Mouse (Mus musculus): ENCODE measurements at regions not wholly inside any gene's neighbourhood (a gene's known extent, or its start where the extent isn't known, plus 50 kb on each side); places are given as distances from the start of the nearest gene placed in this dataset.

- Histone ChIP-seq H3K4me3 (ENCODE audit: insufficient read depth, low read length) (no peak overlapping the region), H3K4me1 (ENCODE audit: control insufficient read depth, insufficient read depth, low read length) (no peaks in the 10 kb centered on the region), H3K27ac (ENCODE audit: insufficient read depth, low read depth, low read length) (no peak overlapping the region)
- TF ChIP-seq CTCF (IDR thresholded peaks at IDR 0.05; ENCODE audit: low read depth, low read length): no peak
- no peak for TF ChIP-seq POLR2A (IDR thresholded peaks at IDR 0.05; ENCODE audit: borderline replicate concordance, low read depth, low read length)
Measured at GRCm38 (mm10) chr6:141000552-141000951, 248.5 kb upstream of the Pde3a start.

- Histone ChIP-seq H3K4me3 (ENCODE audit: insufficient read depth, low read length) (no peak overlapping the region), H3K27ac (ENCODE audit: insufficient read depth, low read depth, low read length) (no peak overlapping the region), H3K4me1 (ENCODE audit: control insufficient read depth, insufficient read depth, low read length) (no peaks in the 10 kb centered on the region)
- TF ChIP-seq POLR2A (IDR thresholded peaks at IDR 0.05; ENCODE audit: borderline replicate concordance, low read depth, low read length) (no peak), CTCF (IDR thresholded peaks at IDR 0.05; ENCODE audit: low read depth, low read length) (no peak)
Measured at GRCm38 (mm10) chr6:141001306-141001705, 247.8 kb upstream of the Pde3a start.

DNA sequence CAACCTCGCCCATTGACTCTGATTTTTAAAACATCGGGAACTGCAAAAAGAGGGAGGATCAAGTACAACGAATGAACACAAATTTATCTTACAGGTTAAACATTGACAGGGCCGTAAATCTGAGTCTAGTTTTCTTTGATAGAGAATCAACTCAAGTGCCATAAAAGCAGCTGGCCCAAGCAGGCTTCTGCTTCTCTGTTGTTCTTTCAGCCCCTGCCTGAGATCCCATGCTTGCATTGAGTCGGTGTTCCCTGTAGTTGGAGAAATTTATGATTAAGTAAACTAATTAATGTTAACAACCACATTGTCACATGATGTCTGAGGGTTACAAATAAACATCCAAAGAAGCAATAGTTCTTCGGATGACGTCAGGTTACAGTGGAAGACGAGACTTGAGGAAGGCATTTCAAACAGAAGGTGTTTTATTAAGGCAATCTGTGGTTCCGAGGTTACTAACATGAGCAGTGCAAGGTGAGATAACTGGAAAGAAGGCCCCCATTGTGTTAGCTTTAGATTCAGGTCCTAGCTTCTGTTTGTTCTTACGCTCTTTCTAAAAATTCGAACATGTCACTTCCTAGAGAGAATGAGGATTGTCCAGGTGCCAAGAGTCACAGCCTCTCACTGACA, 233.9 kb upstream of the Pde3a start:
- no peak overlapping the region for H3K27ac ChIP-seq (ENCODE audit: insufficient read depth, low read depth, low read length)
- no peak overlapping the region for H3K4me3 ChIP-seq (ENCODE audit: insufficient read depth, low read length)
- H3K4me1 ChIP-seq (ENCODE audit: control insufficient read depth, insufficient read depth, low read length): no peaks in the 10 kb centered on the region
- TF ChIP-seq CTCF (IDR thresholded peaks at IDR 0.05; ENCODE audit: low read depth, low read length): no peak
- TF ChIP-seq POLR2A (IDR thresholded peaks at IDR 0.05; ENCODE audit: borderline replicate concordance, low read depth, low read length): no peak

GRCm38 (mm10) chr6:141023501-141023900, 225.6 kb upstream of the Pde3a start:
- no peaks in the 10 kb centered on the region for H3K4me1 ChIP-seq (ENCODE audit: control insufficient read depth, insufficient read depth, low read length)

DNA sequence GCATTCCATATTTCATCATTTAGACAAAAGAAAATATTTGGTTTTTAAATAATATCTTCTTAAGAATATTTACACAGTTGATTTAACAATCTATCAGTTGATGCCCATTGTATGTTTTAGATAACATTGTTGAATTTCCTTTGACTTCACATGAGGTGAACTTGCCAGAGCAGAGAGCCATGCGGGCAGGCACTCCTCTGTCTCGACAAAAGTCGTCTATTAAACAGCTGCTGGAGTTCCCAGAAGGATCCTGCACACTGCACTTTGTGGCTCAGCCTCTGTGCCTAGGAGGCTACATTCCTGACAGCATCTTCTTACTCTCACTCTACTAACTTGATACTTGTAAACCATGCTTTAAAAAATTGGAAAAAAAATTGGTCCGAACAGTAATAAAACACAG, 221.7 kb upstream of the Pde3a start:
- Histone ChIP-seq H3K27ac (ENCODE audit: insufficient read depth, low read depth, low read length) (no peak overlapping the region), H3K4me1 (ENCODE audit: control insufficient read depth, insufficient read depth, low read length) (no peaks in the 10 kb centered on the region), H3K4me3 (ENCODE audit: insufficient read depth, low read length) (no peak overlapping the region)
- no peak for TF ChIP-seq POLR2A (IDR thresholded peaks at IDR 0.05; ENCODE audit: borderline replicate concordance, low read depth, low read length)
- TF ChIP-seq CTCF (IDR thresholded peaks at IDR 0.05; ENCODE audit: low read depth, low read length): no peak

More at GRCm38 (mm10) chr6:141023501-141023900, 225.6 kb upstream of the Pde3a start:
- no peak overlapping the region for H3K27ac ChIP-seq (ENCODE audit: insufficient read depth, low read depth, low read length)
- TF ChIP-seq CTCF (IDR thresholded peaks at IDR 0.05; ENCODE audit: low read depth, low read length) (no peak), POLR2A (IDR thresholded peaks at IDR 0.05; ENCODE audit: borderline replicate concordance, low read depth, low read length) (no peak)
- no peak overlapping the region for H3K4me3 ChIP-seq (ENCODE audit: insufficient read depth, low read length)

- Histone ChIP-seq H3K4me3 (ENCODE audit: insufficient read depth, low read length) (no peak overlapping the region), H3K27ac (ENCODE audit: insufficient read depth, low read depth, low read length) (no peak overlapping the region), H3K4me1 (ENCODE audit: control insufficient read depth, insufficient read depth, low read length) (no peaks in the 10 kb centered on the region)
- no peak for TF ChIP-seq CTCF (IDR thresholded peaks at IDR 0.05; ENCODE audit: low read depth, low read length)
- TF ChIP-seq POLR2A (IDR thresholded peaks at IDR 0.05; ENCODE audit: borderline replicate concordance, low read depth, low read length): no peak
Measured at GRCm38 (mm10) chr6:141027787-141028186, 221.3 kb upstream of the Pde3a start.

DNA sequence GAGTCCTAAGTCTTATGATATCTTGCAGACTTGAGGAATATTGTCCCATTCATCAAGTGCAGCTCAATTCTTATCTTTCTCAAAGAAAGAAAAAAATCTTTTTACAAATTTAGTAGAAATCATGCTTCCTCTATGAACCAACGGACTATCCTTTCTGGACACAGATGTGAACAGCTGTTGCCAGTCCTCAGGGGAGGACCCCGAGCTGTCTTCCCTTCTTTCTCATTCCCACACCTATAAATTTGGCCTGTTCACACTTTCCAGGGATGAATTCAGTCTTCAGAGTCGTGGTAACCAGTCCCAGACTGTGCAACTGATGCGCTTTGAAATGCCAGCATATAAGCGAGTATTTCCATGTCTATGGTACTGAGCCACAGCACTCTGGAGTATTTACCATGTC, 214.2 kb upstream of the Pde3a start:
- no peak overlapping the region for H3K4me3 ChIP-seq (ENCODE audit: insufficient read depth, low read length)
- no peak overlapping the region for H3K27ac ChIP-seq (ENCODE audit: insufficient read depth, low read depth, low read length)
- no peaks in the 10 kb centered on the region for H3K4me1 ChIP-seq (ENCODE audit: control insufficient read depth, insufficient read depth, low read length)
- no peak for TF ChIP-seq CTCF (IDR thresholded peaks at IDR 0.05; ENCODE audit: low read depth, low read length)
- no peak for TF ChIP-seq POLR2A (IDR thresholded peaks at IDR 0.05; ENCODE audit: borderline replicate concordance, low read depth, low read length)

- no peaks in the 10 kb centered on the region for H3K4me1 ChIP-seq (ENCODE audit: control insufficient read depth, insufficient read depth, low read length)
- TF ChIP-seq POLR2A (IDR thresholded peaks at IDR 0.05; ENCODE audit: borderline replicate concordance, low read depth, low read length): no peak
- no peak for TF ChIP-seq CTCF (IDR thresholded peaks at IDR 0.05; ENCODE audit: low read depth, low read length)
- H3K4me3 ChIP-seq (ENCODE audit: insufficient read depth, low read length): no peak overlapping the region
- H3K27ac ChIP-seq (ENCODE audit: insufficient read depth, low read depth, low read length): no peak overlapping the region
Measured at GRCm38 (mm10) chr6:141041358-141041757, 207.7 kb upstream of the Pde3a start.

- H3K4me3 ChIP-seq (ENCODE audit: insufficient read depth, low read length): no peak overlapping the region
- TF ChIP-seq CTCF (IDR thresholded peaks at IDR 0.05; ENCODE audit: low read depth, low read length) (no peak), POLR2A (IDR thresholded peaks at IDR 0.05; ENCODE audit: borderline replicate concordance, low read depth, low read length) (no peak)
- no peak overlapping the region for H3K27ac ChIP-seq (ENCODE audit: insufficient read depth, low read depth, low read length)
- H3K4me1 ChIP-seq (ENCODE audit: control insufficient read depth, insufficient read depth, low read length): no peaks in the 10 kb centered on the region
Measured at GRCm38 (mm10) chr6:141041781-141042625, 207.1 kb upstream of the Pde3a start.

GRCm38 (mm10) chr6:141048271-141048670, 200.8 kb upstream of the Pde3a start:
- no peaks in the 10 kb centered on the region for H3K4me1 ChIP-seq (ENCODE audit: control insufficient read depth, insufficient read depth, low read length)

More at GRCm38 (mm10) chr6:141048271-141048670, 200.8 kb upstream of the Pde3a start:
- Histone ChIP-seq H3K27ac (ENCODE audit: insufficient read depth, low read depth, low read length) (no peak overlapping the region), H3K4me3 (ENCODE audit: insufficient read depth, low read length) (no peak overlapping the region)
- no peak for TF ChIP-seq POLR2A (IDR thresholded peaks at IDR 0.05; ENCODE audit: borderline replicate concordance, low read depth, low read length)
